15 mouse cellular contexts compared by ENCODE assay signal in the genomic region with DNA sequence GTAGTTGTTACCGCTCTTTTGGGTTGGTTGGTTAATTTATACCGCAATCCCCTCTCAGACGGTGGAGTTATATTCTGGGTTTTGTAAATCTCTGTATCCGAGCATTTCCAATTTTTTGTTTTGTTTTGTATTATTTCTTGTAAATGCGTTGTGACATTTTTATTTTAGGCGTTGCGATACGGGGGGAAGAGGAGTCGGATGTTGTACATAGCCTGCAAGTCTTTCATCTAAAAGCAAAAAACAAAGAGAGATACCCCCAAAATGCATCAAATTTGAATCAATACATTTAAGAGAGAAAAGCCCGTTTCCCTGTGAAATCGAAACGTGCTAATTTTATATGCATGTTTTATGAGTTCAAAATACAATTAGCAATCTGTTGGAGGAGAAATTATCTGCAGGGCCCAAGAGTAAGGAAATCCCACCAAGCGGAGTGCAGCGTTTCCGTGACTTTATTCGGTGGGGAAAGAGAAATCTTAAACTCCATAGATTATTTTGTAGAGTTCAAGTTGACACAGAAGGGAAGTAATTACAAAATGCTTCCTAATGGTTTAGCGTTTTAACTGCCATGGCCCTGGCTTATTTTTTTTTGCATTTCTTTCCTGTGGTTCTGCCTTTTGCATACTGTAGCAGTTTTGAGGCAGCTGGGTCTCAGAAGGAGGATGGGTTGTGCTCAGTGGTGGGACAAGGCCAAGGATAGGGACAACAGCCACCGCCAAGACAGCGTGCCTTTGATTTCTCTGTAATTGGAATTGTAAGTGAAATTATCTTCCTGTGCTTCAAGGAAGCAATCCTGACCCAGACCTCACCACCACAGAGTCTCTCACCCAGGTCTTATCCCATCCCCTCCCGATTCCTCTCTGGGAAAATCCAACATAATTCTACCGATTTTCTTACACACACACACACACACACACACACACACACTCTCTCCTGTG. TPM values are rescaled to one million over a fixed set of nuclear protein-coding genes. Genes with fewer than 3 reads are reported as not detected.
DNase-seq lines count a peak whose midpoint lies in the region; ATAC-seq and TF ChIP-seq lines count a peak whose summit lies in the region.
"Had no signal": no experiment of that assay in that cellular context is flagged by ENCODE, and none has a peak within 500 bp of the region (broad histone marks: within the 10 kb centered on the region; RNA-seq: fewer than 3 reads in every experiment).

No protein-coding gene starts in this region.

- no peak for TF ChIP-seq POLR2A in cerebellum, adult 2 months (IDR thresholded peaks at IDR 0.05; ENCODE audit: borderline replicate concordance, insufficient read depth, low read length)

- peak overlapping the region; percentile 65 for H3K9ac ChIP-seq in hindbrain, embryonic 14.5 days
- H3K9ac ChIP-seq in midbrain, postnatal 0 days (replicated peaks; ENCODE audit: low read length, poor library complexity, severe bottlenecking): peak overlapping the region; percentile 56; the same call in 1 of the 2 replicates

- peak overlapping the region; percentile 54 for H3K4me2 ChIP-seq in hindbrain, embryonic 14.5 days (replicated peaks)
- H3K4me2 ChIP-seq in midbrain, postnatal 0 days (ENCODE audit: low read depth, low read length, poor library complexity, severe bottlenecking): peak overlapping the region; percentile 22

- TF ChIP-seq CTCF in cerebellum, adult 2 months (IDR thresholded peaks at IDR 0.05; ENCODE audit: borderline replicate concordance, insufficient read depth, low read depth, low read length): no peak
- no peak for TF ChIP-seq CTCF in midbrain, postnatal 0 days (IDR thresholded peaks at IDR 0.05)

- peaks cover 3% of the 10 kb centered on the region; the same call in 1 of the 2 replicates for H3K27me3 ChIP-seq in cerebellum, adult 2 months (ENCODE audit: control insufficient read depth, insufficient read depth, low read length)
- H3K27me3 ChIP-seq in forebrain, embryonic 10.5 days (ENCODE audit: poor library complexity, severe bottlenecking): peaks cover 96% of the 10 kb centered on the region
- H3K27me3 ChIP-seq in hindbrain, embryonic 14.5 days (ENCODE audit: control insufficient read depth, insufficient read depth, low read length): peaks cover 76% of the 10 kb centered on the region
- H3K27me3 ChIP-seq in midbrain, postnatal 0 days (ENCODE audit: insufficient read depth, low read length): peaks cover 49% of the 10 kb centered on the region

- WGBS in cerebellum, adult 2 months: 28% methylated on average over 21 of the region's 21 CpGs
- under 1% methylated on average over 21 of the region's 21 CpGs for WGBS in forebrain, embryonic 10.5 days
- WGBS in hindbrain, embryonic 14.5 days: 2% methylated on average over 21 of the region's 21 CpGs
- WGBS in midbrain, postnatal 0 days: 5% methylated on average over 21 of the region's 21 CpGs

- H3K36me3 ChIP-seq in forebrain, embryonic 10.5 days (replicated peaks): peaks cover 23% of the 10 kb centered on the region
- H3K36me3 ChIP-seq in hindbrain, embryonic 14.5 days (replicated peaks; ENCODE audit: control insufficient read depth, insufficient read depth): no peaks in the 10 kb centered on the region
- no peaks in the 10 kb centered on the region for H3K36me3 ChIP-seq in midbrain, postnatal 0 days (ENCODE audit: insufficient read depth, low read length)

- H3K4me1 ChIP-seq in cerebellum, adult 2 months (ENCODE audit: control insufficient read depth, insufficient read depth, low read length): no peaks in the 10 kb centered on the region
- H3K4me1 ChIP-seq in forebrain, embryonic 10.5 days: peaks cover 77% of the 10 kb centered on the region
- H3K4me1 ChIP-seq in hindbrain, embryonic 14.5 days (replicated peaks; ENCODE audit: control insufficient read depth, insufficient read depth, low read length): peaks cover 8% of the 10 kb centered on the region; the same call in 1 of the 2 replicates
- H3K4me1 ChIP-seq in midbrain, postnatal 0 days (ENCODE audit: insufficient read depth, low read length): no peaks in the 10 kb centered on the region

- H3K27ac ChIP-seq in cerebellum, adult 2 months (ENCODE audit: insufficient read depth, low read length): no peak overlapping the region
- H3K27ac ChIP-seq in forebrain, embryonic 10.5 days: peak overlapping the region; percentile 99
- peak overlapping the region; percentile 88 for H3K27ac ChIP-seq in hindbrain, embryonic 14.5 days
- peak overlapping the region; percentile 72 for H3K27ac ChIP-seq in midbrain, postnatal 0 days (ENCODE audit: low read depth, low read length)

- no peaks in the 10 kb centered on the region for H3K9me3 ChIP-seq in forebrain, embryonic 10.5 days
- H3K9me3 ChIP-seq in hindbrain, embryonic 14.5 days (ENCODE audit: control insufficient read depth, low read length): no peaks in the 10 kb centered on the region
- H3K9me3 ChIP-seq in midbrain, postnatal 0 days (ENCODE audit: low read length): no peaks in the 10 kb centered on the region

- DNase-seq in cerebellum, adult 2 months: no peak
- DNase-seq in cerebellum, adult 18-20 months: no peak
- DNase-seq in forebrain, embryonic 10.5 days (ENCODE audit: extremely low spot score, low spot score): peak; percentile 43
- DNase-seq in hindbrain, embryonic 14.5 days (ENCODE audit: low spot score): peak; percentile 35
- no peak for DNase-seq in midbrain, postnatal 0 days (ENCODE audit: low spot score)
- no peak for DNase-seq in MN1 (ENCODE audit: low spot score)
- DNase-seq in gastrocnemius, adult 8-10 months (ENCODE audit: low spot score in 2 of 2): no peak
- DNase-seq in gastrocnemius, postnatal 4 days (ENCODE audit: low spot score in 2 of 2): no peak
- DNase-seq: cerebellum, postnatal 25 days; lung, adult 2 months; thymus, adult 2 months had no signal

- no peak for ATAC-seq in hindbrain, embryonic 14.5 days (ENCODE audit: low FRiP score)
- no peak for ATAC-seq in midbrain, postnatal 0 days (ENCODE audit: low FRiP score)

- H3K4me3 ChIP-seq in cerebellum, adult 2 months (replicated peaks; ENCODE audit: insufficient read depth, low read depth, low read length): peak overlapping the region; percentile 25
- peak overlapping the region; percentile 83 for H3K4me3 ChIP-seq in forebrain, embryonic 10.5 days
- H3K4me3 ChIP-seq in hindbrain, embryonic 14.5 days (replicated peaks; ENCODE audit: low read length): peak overlapping the region; percentile 44
- peak overlapping the region; percentile 44 for H3K4me3 ChIP-seq in midbrain, postnatal 0 days (ENCODE audit: low read depth, low read length)

RNA-seq across cellular contexts. Expression of a gene that starts 3.2 kb away (rescaled TPM):
- 8.2 and 8.7 TPM in 2 replicates for polyA plus RNA-seq in cerebellum, adult 2 months (2012; rRNA removed)
- 4.2 and 4.3 TPM in 2 replicates for polyA plus RNA-seq in forebrain, embryonic 10.5 days (2016; fragmentation: Nextera tagmentation; extraction: Ambion mirVana)
- 1.9 and 2.5 TPM in 2 replicates for polyA plus RNA-seq in hindbrain, embryonic 14.5 days (2014; fragmentation: Nextera tagmentation; extraction: Ambion mirVana)
- 16.8 and 17.7 TPM in 2 replicates for total RNA-seq in midbrain, postnatal 0 days (2014; rRNA removed)
- 1.6 and 2.6 TPM in 2 replicates for polyA plus RNA-seq in midbrain, postnatal 0 days (2015; fragmentation: Nextera tagmentation; extraction: Ambion mirVana)
- not detected for total RNA-seq in gastrocnemius, adult 8-10 months (2022)
- total RNA-seq in gastrocnemius, postnatal 4 days (2021): not detected
- total RNA-seq: granulocyte monocyte progenitor cell, adult 5-6 weeks; hematopoietic stem cell, adult 5-6 weeks; megakaryocyte progenitor cell, adult 5-6 weeks had no signal
- polyA plus RNA-seq: kidney, embryonic 16.5 days; lung, adult 2 months; thymus, adult 2 months had no signal

Comparison
In these comparisons a context has a peak if more than half of its experiments do, and no peak if none do; other contexts are left out.
1. DNase-seq: peak in forebrain, embryonic 10.5 days (single experiment) and hindbrain, embryonic 14.5 days (single experiment); none in cerebellum, adult 2 months (0 of 2), cerebellum, adult 18-20 months (0 of 2), midbrain, postnatal 0 days (single experiment), MN1 (single experiment), gastrocnemius, adult 8-10 months (0 of 2) and gastrocnemius, postnatal 4 days (0 of 2).
2. H3K4me3 ChIP-seq: peak in every context shown above with its lines; median percentile 83 in forebrain, embryonic 10.5 days; 44 in hindbrain, embryonic 14.5 days; 44 in midbrain, postnatal 0 days; 25 in cerebellum, adult 2 months.